Mouse (Mus musculus) layer of hippocampus, postnatal 25 days (tissue): ENCODE results near the gene Rab21. TPM values are rescaled to one million over a fixed set of nuclear protein-coding genes. Genes with fewer than 3 reads are reported as not detected.

Source experiments
- DNase-seq, 2 experiments: peaks; one replicate each; pipeline ENCODE4 v3.0.0; 2022; ENCODE audit warnings: mixed read lengths in 2 of 2, low spot score in 1 of 2; ENCODE audit errors: extremely low spot score in 1 of 2
- total RNA-seq, 2 experiments: library from RNA; stranded (reverse); gene quantifications; 2 replicates each; pipeline ENCODE4 v1.2.3; 2021

The Rab21 gene
- total RNA-seq = 10 to 100 TPM; 53.9 to 54.2 TPM

DNA sequence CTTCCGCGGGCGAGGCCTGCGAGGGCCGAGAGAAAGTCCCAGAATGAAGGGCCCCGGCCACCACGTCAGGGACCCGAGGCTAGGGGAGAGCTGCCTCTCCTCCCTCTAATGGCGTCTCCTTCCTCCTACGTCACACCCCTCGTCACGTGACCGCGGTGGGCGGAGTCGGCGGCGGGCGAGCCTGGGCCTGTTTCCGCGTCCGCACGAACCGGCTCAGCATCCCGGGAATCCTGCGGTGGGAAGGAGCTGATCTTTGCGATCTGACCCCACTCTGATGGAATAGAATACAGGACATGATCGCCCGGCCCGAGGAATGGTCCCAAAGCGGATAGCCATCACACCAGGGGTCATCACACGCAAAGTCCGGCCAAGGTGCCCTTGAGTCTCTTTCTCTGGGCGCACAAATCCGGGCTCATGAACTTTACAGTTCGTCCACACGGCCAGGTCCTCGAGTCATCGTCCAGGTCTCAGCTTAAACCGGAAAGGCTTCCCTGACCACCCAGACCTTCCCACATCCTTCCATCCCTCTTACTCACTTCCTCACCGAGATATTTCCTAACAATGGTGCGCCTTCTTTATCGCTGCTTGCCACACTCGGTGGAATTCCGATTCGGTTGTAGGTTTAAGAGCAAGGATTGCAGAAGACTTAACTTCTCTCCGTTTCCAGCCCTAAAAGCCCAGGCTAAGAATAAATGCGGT lies at the start of gene Rab21:
TSS of gene Rab21 (minus strand) at position 122 of the 699 bp plus-strand sequence.
- DNase-seq = peak; percentile 99

GRCm38 (mm10) chr10:115363151-115363550 lies 47.8 kb upstream of the Rab21 start:
- no peak for DNase-seq

DNA sequence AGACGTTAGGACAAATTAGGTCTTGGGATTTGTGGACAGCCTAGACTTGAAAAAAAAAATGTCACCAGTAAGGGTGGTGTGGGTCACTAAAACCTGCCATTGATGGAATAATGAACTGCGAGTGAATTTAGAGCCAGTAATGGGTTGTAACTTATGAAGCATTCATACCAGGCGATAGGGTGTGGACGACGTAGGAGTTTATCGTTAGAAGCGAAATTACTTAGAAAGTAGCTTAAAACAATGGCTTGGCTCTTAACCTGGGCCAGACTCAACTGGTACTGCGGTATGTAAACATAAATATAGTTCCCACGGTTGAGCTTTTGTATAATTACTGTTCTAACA lies 47.2 kb upstream of the Rab21 start:
- DNase-seq = no peak

DNA sequence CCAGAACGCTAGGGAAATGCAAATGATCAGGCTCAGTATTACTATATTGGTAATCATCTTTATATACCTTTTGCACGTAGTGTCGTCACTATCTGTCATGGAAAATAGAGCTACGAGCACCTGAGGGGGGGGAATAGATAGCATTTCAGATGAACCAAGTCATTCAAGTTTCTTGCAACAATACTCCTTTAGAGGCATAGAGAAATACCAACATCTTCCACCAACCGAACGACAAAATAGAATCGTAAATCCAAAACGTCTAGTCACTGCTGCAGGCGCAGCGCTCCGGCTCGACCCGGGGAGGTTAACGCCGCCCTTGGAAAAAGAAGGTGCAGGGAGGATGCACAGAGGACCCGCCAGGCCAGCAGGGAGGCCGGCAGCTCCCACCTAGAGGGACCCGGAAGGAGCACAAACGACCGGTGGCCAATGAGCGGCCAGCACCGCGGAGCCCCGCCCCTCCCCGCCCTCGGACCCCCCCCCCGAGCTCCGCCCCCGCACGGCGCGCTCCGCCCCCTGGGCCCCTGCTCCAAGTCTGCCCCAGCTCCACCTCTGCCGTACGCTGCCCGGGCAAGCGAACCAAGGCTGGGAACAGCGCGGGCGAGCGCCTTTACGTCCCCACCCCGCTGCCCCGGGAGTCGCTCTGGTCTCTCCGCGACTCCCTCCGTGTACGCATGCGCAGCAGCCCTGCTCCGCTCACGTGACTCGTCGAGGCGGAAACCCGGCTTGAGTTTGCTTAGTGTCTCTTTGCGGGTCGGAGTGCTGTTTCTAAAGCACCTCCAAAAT lies 46.6 kb upstream of the Rab21 start, which contains the start of gene Tmem19:
TSS of gene Tmem19 (minus strand) at position 662 of the 783 bp plus-strand sequence.
- peak; percentile 92 to 95 for DNase-seq

- DNase-seq = no peak
These were observed 43.7 kb upstream of the Rab21 start for GRCm38 (mm10) chr10:115359066-115359465.

DNA sequence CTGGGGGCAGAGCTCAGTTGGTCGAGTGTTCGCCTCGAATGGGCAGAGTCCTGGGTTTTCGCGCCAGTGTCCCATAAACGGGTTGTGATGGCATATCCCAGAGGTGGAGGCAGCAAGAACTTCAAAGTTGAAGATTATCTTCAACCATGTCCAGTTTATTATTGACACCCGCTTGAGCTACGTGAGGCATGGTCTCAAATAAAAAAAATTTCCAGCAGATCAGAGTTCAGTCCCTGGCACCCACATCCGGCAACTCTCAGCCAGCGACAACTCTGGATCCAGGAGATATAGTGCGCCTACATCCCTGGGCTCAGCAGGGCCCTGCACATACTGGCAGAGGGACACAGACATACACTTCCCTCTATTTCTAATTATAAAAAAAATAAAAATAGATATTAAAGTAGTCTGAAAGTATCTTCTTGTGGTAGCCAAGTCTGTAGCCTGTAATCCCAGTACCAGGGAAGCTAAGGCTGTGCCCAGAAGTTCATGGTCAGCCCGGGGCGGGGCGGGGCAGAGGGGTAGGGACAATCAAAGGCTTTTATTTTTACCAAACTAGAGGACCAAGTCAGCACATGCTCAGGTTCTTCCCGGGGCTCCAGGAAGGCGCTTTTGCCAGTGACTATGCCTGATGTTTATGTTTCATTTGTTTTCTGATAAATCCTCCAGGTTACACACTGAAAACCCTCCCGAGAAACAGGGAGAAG lies 43.0 kb upstream of the Rab21 start:
- no peak for DNase-seq

GRCm38 (mm10) chr10:115356106-115356505 lies 40.7 kb upstream of the Rab21 start:
- no peak for DNase-seq

DNA sequence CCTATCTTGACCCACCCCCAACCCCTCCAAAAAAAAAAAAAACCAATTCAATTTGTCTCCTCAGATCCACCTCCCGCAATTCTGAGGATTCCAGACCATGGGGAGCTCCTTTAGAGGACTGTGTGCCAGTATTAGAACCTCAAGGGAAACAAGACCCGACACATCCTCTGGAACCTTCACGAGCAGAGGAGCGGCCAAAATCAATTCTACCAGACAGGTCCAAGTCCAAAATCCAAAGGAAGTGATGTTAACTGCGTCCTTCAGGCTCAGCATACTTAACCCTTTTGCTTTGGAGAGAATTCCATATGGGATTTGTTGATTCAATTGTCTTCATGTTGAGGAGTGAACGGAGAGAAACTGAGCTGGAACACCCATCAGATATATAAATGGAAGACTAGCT lies 39.6 kb upstream of the Rab21 start:
- no peak for DNase-seq

DNA sequence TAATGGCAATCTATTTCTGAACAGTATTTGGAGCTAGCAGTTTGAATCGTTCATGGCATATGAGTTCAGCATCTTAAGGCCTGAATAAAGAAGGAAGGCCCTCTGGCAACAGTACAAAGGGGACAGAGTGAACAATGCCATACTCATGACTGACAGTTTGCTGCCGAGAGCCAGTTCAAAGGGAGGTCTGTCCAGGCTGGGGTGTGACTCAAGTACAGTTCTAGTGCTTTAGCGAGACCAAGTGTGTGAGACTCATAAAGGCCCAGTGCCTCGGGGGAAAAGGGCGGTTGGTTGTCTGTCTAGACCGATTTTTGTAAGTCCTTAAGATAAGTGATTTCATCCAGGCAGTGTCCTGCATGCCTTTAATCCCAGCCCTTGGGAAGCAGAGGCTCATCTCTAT lies 39.2 kb upstream of the Rab21 start:
- no peak for DNase-seq

DNA sequence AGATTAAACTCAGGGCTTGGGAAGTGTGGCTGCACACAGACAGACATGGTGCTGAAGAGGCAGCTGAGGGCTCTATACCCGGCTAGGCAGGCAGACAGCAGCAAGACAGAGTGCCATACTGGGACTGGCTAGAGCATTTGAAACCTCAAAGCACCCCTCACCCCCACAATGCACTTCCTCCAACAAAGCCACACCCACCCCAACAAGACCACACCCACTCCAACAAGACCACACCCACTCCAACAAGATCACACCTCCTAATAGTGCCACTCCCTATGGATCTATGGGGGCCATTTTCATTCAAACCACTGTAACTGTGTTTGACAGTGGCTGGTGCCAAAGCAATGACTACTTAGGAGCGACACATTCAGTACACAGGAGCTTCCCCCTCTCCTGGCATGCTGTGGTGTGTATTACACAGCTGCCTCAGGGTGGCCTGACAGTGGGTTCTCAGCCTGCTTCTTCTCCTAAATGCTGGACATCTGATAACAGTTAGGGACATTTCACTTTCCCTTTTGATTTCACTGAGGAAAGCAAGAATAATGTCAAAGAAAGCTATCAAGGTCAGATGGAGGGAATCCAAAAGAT lies 35.5 kb upstream of the Rab21 start:
- DNase-seq = no peak

DNA sequence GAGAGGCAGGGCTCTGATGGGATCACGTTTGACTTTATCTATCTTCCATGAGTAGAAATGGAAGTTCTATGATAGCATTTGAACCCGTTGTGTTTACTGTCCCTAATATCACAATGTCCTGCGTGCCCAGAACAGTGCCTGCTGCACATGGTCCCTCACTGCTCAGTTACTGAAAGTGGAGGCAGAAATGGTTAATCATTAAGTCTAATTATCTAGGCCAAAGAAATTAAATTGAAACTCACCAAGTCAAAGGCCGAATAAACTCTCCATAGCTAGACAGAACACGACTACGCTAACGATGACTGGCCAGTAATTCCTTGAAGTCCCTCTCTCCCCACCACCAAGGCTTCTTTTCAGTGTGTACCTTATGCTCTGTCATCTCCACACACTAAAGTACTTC lies 34.1 kb upstream of the Rab21 start:
- no peak for DNase-seq

GRCm38 (mm10) chr10:115349029-115349428 lies 33.6 kb upstream of the Rab21 start:
- no peak for DNase-seq

- no peak for DNase-seq
These were observed 32.7 kb upstream of the Rab21 start for GRCm38 (mm10) chr10:115348131-115348530.

DNA sequence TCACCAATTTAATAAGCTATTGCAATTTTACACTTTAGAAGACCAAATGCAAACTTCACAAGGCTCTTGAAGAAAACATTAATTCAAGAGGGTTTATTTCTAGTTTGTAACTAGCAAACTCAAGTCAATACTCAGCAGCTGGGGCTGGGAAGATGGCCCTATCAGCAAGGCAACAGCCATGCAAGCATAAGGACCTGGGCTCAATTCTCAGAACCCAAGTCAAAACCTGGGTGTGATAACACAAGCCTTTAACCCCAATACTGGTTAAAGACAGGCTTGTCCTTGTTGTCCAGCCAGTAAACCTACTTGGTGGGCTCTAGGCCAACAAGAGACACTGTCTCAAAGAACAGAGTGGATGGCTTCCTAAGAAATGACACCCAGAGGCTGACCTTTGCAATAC lies 31.1 kb upstream of the Rab21 start:
- no peak for DNase-seq

DNA sequence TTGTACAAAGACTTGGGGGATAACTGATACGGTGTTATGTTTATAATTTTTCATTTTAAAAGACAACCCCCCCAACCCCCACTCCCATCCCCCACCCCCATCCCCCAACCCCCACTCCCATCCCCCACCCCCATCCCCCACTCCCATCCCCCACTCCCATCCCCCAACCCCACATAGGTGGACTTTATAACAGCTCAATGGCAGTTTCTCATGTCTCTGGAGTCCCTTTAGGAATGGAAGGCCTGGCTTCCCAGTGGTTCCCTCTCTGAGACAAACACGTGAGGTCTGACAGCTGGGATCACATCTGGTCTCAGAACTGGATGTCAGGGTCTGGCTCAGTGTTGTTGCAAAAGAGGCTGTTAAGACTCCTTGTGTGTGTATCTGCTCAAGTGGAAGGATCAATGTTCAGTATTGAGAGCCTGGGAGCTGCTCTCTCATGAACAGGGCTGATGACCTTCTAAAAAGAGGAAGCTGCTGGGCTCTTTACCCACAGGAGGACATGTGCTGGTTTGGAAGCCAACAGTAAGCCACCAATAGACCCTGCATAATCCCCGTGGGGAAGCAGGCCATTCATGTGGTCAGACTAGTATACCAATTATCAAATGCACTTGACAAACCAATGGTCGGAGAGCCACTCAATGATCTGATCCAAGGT lies 27.5 kb upstream of the Rab21 start:
- no peak for DNase-seq

- no peak for DNase-seq
These were observed 24.5 kb upstream of the Rab21 start for GRCm38 (mm10) chr10:115339820-115340328.

DNA sequence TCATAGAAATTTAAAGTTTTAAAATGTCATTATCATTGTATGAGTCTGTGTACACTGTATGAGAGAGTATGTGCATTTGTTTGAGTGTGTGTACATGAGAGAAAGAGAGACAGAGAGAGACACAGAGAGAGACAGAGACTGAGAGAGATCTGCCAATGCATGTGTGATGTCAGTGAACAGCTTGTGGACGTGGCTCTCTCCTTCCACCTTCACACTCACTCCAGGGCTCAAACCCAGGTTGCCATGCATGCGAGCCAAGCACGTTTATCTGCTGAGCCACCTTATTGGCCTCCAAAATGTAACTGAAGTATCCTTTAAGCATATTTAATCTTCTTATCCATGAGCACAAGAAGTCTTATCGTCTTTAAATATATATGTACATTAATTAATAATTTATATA lies 21.5 kb upstream of the Rab21 start:
- DNase-seq = no peak

DNA sequence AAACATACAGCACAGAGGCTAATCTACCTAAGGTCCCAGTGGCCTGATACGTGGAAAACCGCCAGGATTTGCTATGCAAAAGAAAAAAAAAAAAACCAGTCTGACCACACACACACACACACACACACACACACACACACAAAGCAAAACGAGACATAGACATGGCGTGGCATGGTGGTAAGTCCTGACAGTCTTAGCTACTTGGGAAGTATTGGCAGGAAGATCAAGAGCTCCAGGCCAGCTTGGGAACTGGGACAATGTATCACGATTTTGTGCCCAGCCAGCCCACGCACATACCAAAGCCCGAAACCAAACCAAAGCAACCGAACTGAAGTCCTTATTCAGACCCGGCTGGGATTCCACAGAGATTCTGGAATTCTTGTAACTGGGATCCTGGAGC lies 18.1 kb upstream of the Rab21 start:
- no peak for DNase-seq

DNA sequence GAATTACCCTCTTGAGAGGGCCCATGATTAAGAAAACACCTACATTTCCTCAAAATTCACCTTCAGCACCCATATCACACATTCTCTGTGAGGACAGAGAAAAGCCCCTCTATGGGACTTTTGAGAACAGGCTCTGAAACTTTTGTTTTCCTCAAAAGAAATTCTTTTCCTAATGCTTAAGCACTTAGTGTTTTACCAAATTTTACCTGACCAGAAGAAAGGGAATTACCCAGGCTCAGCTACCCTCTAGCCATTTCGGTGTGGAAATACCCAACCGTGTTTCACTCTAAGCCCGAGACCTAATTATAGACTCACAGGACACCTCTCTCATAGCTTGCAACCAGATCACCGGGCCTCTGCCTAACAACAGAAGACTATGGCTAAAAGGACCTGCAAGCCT lies 17.6 kb upstream of the Rab21 start:
- no peak for DNase-seq

- no peak for DNase-seq
These were observed 17.1 kb upstream of the Rab21 start for GRCm38 (mm10) chr10:115332420-115332952.
